Mouse (Mus musculus): ENCODE results near the gene Epb41l2. TPM values are rescaled to one million over a fixed set of nuclear protein-coding genes. Genes with fewer than 3 reads are reported as not detected.

Epb41l2 gene
- 10 to 100 TPM; 80.1 to 80.7 TPM for total RNA-seq (2023)

DNA sequence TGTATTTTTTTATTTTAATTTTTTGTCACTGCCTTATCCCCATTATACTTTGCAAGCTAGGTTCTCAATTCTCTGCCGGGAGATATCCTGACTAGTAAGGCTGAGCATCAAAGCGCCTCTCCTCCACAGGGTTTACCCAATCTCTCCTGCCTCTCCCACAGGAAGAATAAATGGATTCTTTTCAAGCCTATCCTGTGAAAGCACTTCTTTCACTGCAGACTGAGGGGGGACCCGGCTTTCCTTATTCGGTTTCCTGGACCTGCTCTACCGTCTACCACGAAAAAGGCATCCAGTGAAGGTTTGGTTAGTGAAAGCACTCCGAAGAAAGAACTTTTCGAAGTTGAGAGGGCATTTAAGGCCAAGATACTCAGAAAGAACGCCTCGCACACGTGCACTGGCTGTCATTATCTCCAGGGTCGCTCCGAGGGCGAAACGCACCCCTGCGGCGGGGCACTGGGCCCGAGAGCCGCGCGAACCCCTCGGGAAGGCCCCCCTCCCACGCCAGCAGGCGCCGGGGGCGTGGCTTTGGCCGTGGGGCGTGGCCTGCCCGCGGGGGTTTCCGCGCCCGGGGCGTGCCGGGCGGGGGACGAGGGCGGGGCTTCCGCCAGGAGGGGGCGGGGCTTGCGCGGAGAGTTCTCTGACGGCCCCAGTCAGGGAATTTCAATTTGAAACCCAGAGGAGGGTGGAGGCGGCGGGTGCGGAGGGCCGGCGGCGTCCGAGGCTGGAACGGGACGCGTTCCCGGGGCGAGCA lies at the start of gene Epb41l2:
Gene Epb41l2 (plus strand): TSS at position 591 of the 751 bp plus-strand sequence.

DNA sequence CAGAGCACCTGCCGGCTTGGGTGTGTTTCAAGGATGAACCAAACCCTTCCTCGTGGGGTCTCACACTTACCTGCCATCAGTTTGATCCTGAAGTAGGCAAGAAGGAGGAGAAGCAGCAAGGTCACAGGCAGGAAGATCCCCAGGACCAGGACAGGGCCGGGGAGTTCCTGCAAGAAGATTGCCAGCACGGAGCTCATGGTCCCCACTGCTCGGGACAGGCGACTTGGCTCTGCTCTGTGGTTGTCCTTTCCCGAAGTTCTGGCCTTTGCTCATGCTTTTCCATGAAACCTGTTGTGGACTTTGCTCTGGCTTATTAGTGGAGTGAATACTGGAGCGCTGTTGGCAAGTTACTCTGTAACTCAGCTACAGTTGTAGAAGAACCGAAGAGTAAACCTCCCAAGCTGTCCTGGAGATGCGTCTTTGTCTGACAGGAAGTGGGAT lies 176.3 kb downstream of the Epb41l2 start, which contains the start of gene Smlr1:
Gene Smlr1 (minus strand): TSS at position 377 of the 441 bp plus-strand sequence.

Other genes starting within 250 kb of the Epb41l2 start
- gene Akap7, start 51.9 kb upstream of the Epb41l2 start, total RNA-seq (2023) = 1 to 10 TPM; 6.3 to 8.6 TPM
- gene Smlr1, start 176.5 kb downstream of the Epb41l2 start, total RNA-seq (2023) = not detected

All from T-cell, adult 66 days (primary cell).